Mouse (Mus musculus): ENCODE data around the gene Atn1. TPM values are rescaled to one million over a fixed set of nuclear protein-coding genes. Genes with fewer than 3 reads are reported as not detected.

The Atn1 gene
- polyA plus RNA-seq, 1 experiment from 2014 or later: 1.5 TPM

GRCm38 (mm10) chr6:124723541-124723940 lies 32.8 kb downstream of the Atn1 start:
- H3K36me3 ChIP-seq: peaks cover 21% of the 10 kb centered on the region; the same call in 1 of the 2 replicates
- H3K27me3 ChIP-seq: no peaks in the 10 kb centered on the region
- ATAC-seq (ENCODE audit: low read depth) (no peak), DNase-seq (no peak)
- 52% methylated on average over 8 of the region's 8 CpGs for WGBS (ENCODE audit: insufficient replicate concordance)
- H3K4me1 ChIP-seq (replicated peaks): peaks cover 59% of the 10 kb centered on the region
- no peak overlapping the region for H3K9ac ChIP-seq
- no peaks in the 10 kb centered on the region for H3K9me3 ChIP-seq (replicated peaks)
- no peak overlapping the region for H3K4me3 ChIP-seq (replicated peaks)
- peak overlapping the region; percentile 29 for H3K27ac ChIP-seq
- H3K4me2 ChIP-seq: no peak overlapping the region

- Histone ChIP-seq H3K9ac (no peak overlapping the region), H3K4me3 (replicated peaks) (no peak overlapping the region)
Observed at GRCm38 (mm10) chr6:124722876-124723473, 33.3 kb downstream of the Atn1 start.

DNA sequence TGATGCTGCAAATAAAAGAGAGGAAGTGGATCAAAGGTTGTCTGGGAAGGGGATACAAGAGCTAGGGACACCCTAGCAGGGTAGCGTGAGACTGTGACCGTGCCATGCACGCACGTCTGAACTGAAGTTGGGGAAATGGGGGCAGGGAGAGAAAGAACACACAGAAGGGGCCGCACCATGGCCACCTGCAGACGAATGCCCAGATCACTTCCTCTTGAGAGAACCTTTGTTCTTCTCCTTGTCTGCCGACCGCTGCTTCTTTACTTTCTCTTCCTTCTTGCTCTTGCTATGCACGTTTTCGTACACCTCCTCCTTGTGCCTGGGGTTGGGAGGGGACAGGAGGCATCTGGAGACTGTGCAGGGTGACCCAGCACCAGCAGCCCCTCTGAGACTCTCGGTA lies 35.4 kb downstream of the Atn1 start:
- DNase-seq (no peak), ATAC-seq (ENCODE audit: low read depth) (no peak)
- Histone ChIP-seq H3K4me1 (replicated peaks) (peaks cover 68% of the 10 kb centered on the region), H3K9me3 (replicated peaks) (no peaks in the 10 kb centered on the region), H3K4me2 (no peak overlapping the region), H3K4me3 (replicated peaks) (no peak overlapping the region), H3K27me3 (no peaks in the 10 kb centered on the region), H3K9ac (no peak overlapping the region), H3K36me3 (peaks cover 26% of the 10 kb centered on the region), H3K27ac (peak overlapping the region; percentile 50; the same call in 1 of the 2 replicates)
- WGBS (ENCODE audit: insufficient replicate concordance): 73% methylated on average over 11 of the region's 11 CpGs

More at GRCm38 (mm10) chr6:124722876-124723473, 33.3 kb downstream of the Atn1 start:
- WGBS (ENCODE audit: insufficient replicate concordance): 67% methylated on average over 6 of the region's 6 CpGs
- DNase-seq: no peak
- H3K27ac ChIP-seq: no peak overlapping the region
- peaks cover 64% of the 10 kb centered on the region for H3K4me1 ChIP-seq (replicated peaks)
- no peaks in the 10 kb centered on the region for H3K9me3 ChIP-seq (replicated peaks)
- no peak overlapping the region for H3K4me2 ChIP-seq
- peaks cover 16% of the 10 kb centered on the region for H3K36me3 ChIP-seq
- no peak for ATAC-seq (ENCODE audit: low read depth)
- H3K27me3 ChIP-seq: no peaks in the 10 kb centered on the region

DNA sequence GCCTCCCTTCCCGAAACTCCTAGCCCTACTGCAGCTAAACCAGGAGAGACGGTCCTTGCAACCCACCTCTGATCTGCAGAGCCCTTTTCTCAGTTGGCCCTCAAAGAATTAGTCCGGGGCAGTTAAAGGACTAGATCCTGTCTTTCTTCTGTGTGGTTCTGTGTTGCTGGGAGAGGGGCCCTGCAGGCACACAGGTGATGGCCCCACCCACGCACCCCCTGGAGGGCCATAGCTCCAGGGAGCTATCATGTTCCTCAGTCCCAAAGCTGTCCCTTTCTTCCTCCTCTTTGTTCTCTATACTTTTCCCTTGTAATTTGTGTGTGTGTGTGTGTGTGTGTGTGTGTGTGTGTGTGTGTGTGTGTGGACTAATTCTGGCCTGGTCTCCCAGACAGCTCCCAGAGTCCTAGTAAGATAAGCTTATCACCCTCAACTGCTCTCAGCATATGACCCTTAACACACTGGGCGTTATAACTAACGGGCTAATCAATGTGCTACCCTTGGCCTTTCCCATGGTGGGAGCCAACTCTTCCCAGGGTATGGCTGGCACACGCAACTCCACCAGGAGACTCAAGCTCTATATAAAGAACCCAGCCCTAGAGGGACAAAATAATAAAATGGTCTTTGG lies 36.9 kb downstream of the Atn1 start:
- peak overlapping the region; percentile 54 for H3K4me2 ChIP-seq
- 0 out of 2 replicates have a peak overlapping the region, but pooled peaks have one; percentile 16 for H3K4me3 ChIP-seq (replicated peaks)
- peaks cover 63% of the 10 kb centered on the region for H3K4me1 ChIP-seq (replicated peaks)
- WGBS (ENCODE audit: insufficient replicate concordance): 28% methylated on average over 7 of the region's 7 CpGs
- H3K27me3 ChIP-seq: no peaks in the 10 kb centered on the region
- no peaks in the 10 kb centered on the region for H3K9me3 ChIP-seq (replicated peaks)
- peaks cover 35% of the 10 kb centered on the region for H3K36me3 ChIP-seq
- ATAC-seq (ENCODE audit: low read depth) (peak; percentile 93), DNase-seq (peak; percentile 57)
- peak overlapping the region; percentile 63 for H3K9ac ChIP-seq
- H3K27ac ChIP-seq: peak overlapping the region; percentile 87

DNA sequence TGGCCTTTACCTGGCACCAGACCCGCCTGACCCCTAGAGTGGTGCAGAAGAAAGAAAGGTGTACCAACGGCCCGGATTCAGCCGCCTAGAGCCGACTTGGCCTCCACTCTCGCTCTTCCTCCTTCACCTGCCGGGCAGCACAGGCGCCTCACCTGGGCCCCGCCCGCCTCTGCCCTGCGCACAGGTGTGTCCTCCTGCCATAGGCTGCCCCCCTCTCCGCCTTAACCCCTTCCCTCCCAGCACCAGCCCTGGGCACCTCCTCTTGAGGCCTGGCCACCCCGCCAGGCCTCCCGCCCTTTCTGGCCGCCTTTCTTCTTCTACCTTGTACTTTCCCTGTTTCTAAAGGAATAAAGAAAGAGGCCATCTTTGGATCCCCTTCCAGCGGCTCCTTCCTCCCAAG lies 37.6 kb downstream of the Atn1 start:
- Histone ChIP-seq H3K4me1 (replicated peaks) (peaks cover 65% of the 10 kb centered on the region), H3K9ac (peak overlapping the region; percentile 63), H3K27ac (peak overlapping the region; percentile 87), H3K4me3 (replicated peaks) (0 out of 2 replicates have a peak overlapping the region, but pooled peaks have one; percentile 16), H3K4me2 (peak overlapping the region; percentile 54), H3K9me3 (replicated peaks) (no peaks in the 10 kb centered on the region), H3K36me3 (peaks cover 43% of the 10 kb centered on the region), H3K27me3 (no peaks in the 10 kb centered on the region)
- DNase-seq (no peak), ATAC-seq (ENCODE audit: low read depth) (no peak)
- 77% methylated on average over 16 of the region's 16 CpGs for WGBS (ENCODE audit: insufficient replicate concordance)

DNA sequence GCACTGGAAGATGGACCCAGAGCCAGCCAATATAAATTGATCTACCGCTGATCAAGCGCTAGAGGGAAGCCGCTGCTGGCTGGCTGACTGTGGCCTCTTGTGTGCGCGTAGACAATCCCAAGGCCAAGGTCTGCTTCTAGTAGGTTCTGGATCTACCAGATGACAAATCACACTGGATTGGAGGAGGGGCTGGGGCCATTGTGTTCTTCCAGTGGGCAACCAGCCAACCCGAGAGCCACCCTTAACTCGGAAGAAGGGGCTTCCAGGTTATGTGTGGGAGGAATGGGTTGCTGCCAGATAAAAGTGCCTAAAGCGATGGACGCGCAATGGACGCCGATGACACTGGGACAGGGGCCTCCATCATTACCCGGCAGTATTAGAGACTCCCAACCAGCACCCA lies 38.4 kb downstream of the Atn1 start:
- Histone ChIP-seq H3K9me3 (replicated peaks) (no peaks in the 10 kb centered on the region), H3K27me3 (no peaks in the 10 kb centered on the region), H3K4me3 (replicated peaks) (no peak overlapping the region), H3K27ac (peak overlapping the region; percentile 87), H3K9ac (no peak overlapping the region), H3K4me1 (replicated peaks) (peaks cover 67% of the 10 kb centered on the region), H3K36me3 (peaks cover 49% of the 10 kb centered on the region), H3K4me2 (no peak overlapping the region)
- DNase-seq (no peak), ATAC-seq (ENCODE audit: low read depth) (no peak)
- WGBS (ENCODE audit: insufficient replicate concordance): 84% methylated on average over 13 of the region's 13 CpGs

GRCm38 (mm10) chr6:124716864-124717490 lies 39.3 kb downstream of the Atn1 start:
- peak; percentile 44 for DNase-seq
- peaks cover 49% of the 10 kb centered on the region for H3K36me3 ChIP-seq
- WGBS (ENCODE audit: insufficient replicate concordance): 67% methylated on average over 20 of the region's 20 CpGs
- no peak overlapping the region for H3K27ac ChIP-seq
- peaks cover 70% of the 10 kb centered on the region for H3K4me1 ChIP-seq (replicated peaks)
- no peak overlapping the region for H3K9ac ChIP-seq
- no peak overlapping the region for H3K4me2 ChIP-seq
- no peaks in the 10 kb centered on the region for H3K27me3 ChIP-seq
- no peak overlapping the region for H3K4me3 ChIP-seq (replicated peaks)
- no peak for ATAC-seq (ENCODE audit: low read depth)
- no peaks in the 10 kb centered on the region for H3K9me3 ChIP-seq (replicated peaks)

- ATAC-seq (ENCODE audit: low read depth) (no peak), DNase-seq (no peak)
- Histone ChIP-seq H3K9me3 (replicated peaks) (no peaks in the 10 kb centered on the region), H3K36me3 (peaks cover 69% of the 10 kb centered on the region), H3K27ac (peak overlapping the region; percentile 88), H3K4me1 (replicated peaks) (peaks cover 61% of the 10 kb centered on the region), H3K4me3 (replicated peaks) (peak overlapping the region; percentile 88), H3K4me2 (peak overlapping the region; percentile 95), H3K27me3 (no peaks in the 10 kb centered on the region), H3K9ac (peak overlapping the region; percentile 85)
- 5% methylated on average over 11 of the region's 11 CpGs for WGBS (ENCODE audit: insufficient replicate concordance)
Observed at GRCm38 (mm10) chr6:124712918-124713317, 43.4 kb downstream of the Atn1 start.

GRCm38 (mm10) chr6:124711824-124712782 lies 44.2 kb downstream of the Atn1 start, which contains the start of the genes Emg1 and Phb2:
TSS of gene Emg1 (minus strand) at chr6:124712178.
TSS of gene Phb2 (plus strand) at chr6:124712336.
- H3K4me3 ChIP-seq (replicated peaks): peak within 1 kb of the TSS; percentile 88
- DNase-seq (peak; percentile 96), ATAC-seq (ENCODE audit: low read depth) (peak; percentile 97)
- peaks cover 69% of the 10 kb centered on the region for H3K36me3 ChIP-seq
- H3K4me2 ChIP-seq: peak within 1 kb of the TSS; percentile 95
- peak within 1 kb of the TSS; percentile 88 for H3K27ac ChIP-seq
- H3K4me1 ChIP-seq (replicated peaks): peaks cover 58% of the 10 kb centered on the region
- no peaks in the 10 kb centered on the region for H3K27me3 ChIP-seq
- under 1% methylated on average over 76 of the region's 76 CpGs for WGBS (ENCODE audit: insufficient replicate concordance)
- peak within 1 kb of the TSS; percentile 91 for H3K9ac ChIP-seq
- H3K9me3 ChIP-seq (replicated peaks): no peaks in the 10 kb centered on the region

- peaks cover 42% of the 10 kb centered on the region for H3K4me1 ChIP-seq (replicated peaks)
Observed at GRCm38 (mm10) chr6:124708289-124708889, 47.9 kb downstream of the Atn1 start.

More at GRCm38 (mm10) chr6:124708289-124708889, 47.9 kb downstream of the Atn1 start:
- H3K27me3 ChIP-seq: no peaks in the 10 kb centered on the region
- ATAC-seq (ENCODE audit: low read depth): no peak
- H3K9ac ChIP-seq: 0 out of 2 replicates have a peak overlapping the region, but pooled peaks have one; percentile 11
- no peak overlapping the region for H3K4me2 ChIP-seq
- WGBS (ENCODE audit: insufficient replicate concordance): 84% methylated on average over 10 of the region's 10 CpGs
- H3K4me3 ChIP-seq (replicated peaks): no peak overlapping the region
- H3K9me3 ChIP-seq (replicated peaks): no peaks in the 10 kb centered on the region
- DNase-seq: no peak
- no peak overlapping the region for H3K27ac ChIP-seq
- H3K36me3 ChIP-seq: peaks cover 69% of the 10 kb centered on the region
